Mouse (Mus musculus): ENCODE measurements at regions not wholly inside any gene's neighbourhood (a gene's known extent, or its start where the extent isn't known, plus 50 kb on each side); places are given as distances from the start of the nearest gene placed in this dataset.

DNA sequence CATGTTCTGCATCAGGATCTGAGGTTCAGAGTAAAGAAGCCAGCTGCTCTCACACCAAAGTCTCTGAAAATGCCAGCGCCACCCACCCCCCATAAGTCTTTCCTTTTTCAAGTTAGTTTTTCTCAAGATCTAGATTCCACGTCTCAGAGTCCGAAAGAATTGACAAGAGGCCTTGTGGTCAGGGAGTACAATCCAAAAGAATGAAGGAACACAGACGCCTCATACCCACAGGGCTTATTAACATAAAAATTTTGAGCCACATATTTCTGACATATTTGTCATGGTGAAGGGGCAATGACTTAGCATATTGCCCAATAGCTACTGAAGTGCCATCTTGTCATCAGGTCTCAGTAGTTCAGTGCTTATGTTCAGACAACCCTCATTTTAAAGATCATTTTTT is 92.6 kb downstream of the Rassf10 start:
- TF ChIP-seq CTCF (IDR thresholded peaks at IDR 0.05; ENCODE audit: low read depth, low read length): no peak
- TF ChIP-seq GATA1 (IDR thresholded peaks at IDR 0.05; ENCODE audit: borderline replicate concordance, low read length): no peak
- TF ChIP-seq TAL1 (conservative IDR thresholded peaks at IDR 0.05; ENCODE audit: low read depth, low read length): no peak

Measured in G1E (cell line).